Mouse (Mus musculus) c-Kit-positive CD71-positive TER-119-positive erythroid progenitor cells, embryonic 14.5 days (primary cell): ENCODE data around the gene St7.
"Not testable (repeated sequence)": the region's sequence is repeated elsewhere in the genome, so short reads cannot be mapped to it uniquely, and the experiment has no call there.

Source experiments
- DNase-seq: peaks from one replicate; pipeline ENCODE4 v3.0.0-alpha.2; 2013; ENCODE audit warnings: low spot score

Gene St7

GRCm38 (mm10) chr6:17692647-17693046, at the start of gene St7:
TSS of gene St7 (plus strand) at chr6:17692933.
- no peak for DNase-seq

GRCm38 (mm10) chr6:17646107-17646506, 46.6 kb upstream of the St7 start:
- no peak for DNase-seq

GRCm38 (mm10) chr6:17652132-17652531, 40.6 kb upstream of the St7 start:
- no peak for DNase-seq

- no peak for DNase-seq
Observed at GRCm38 (mm10) chr6:17655080-17655479, 37.7 kb upstream of the St7 start.

GRCm38 (mm10) chr6:17657308-17657707, 35.4 kb upstream of the St7 start:
- no peak for DNase-seq

- no peak for DNase-seq
Observed at GRCm38 (mm10) chr6:17665348-17665747, 27.4 kb upstream of the St7 start.

- DNase-seq, result no peak
Observed at GRCm38 (mm10) chr6:17666024-17666423, 26.7 kb upstream of the St7 start.

GRCm38 (mm10) chr6:17667813-17668212, 24.9 kb upstream of the St7 start:
- no peak for DNase-seq

GRCm38 (mm10) chr6:17668334-17668733, 24.4 kb upstream of the St7 start:
- no peak for DNase-seq

- DNase-seq, result no peak
Observed at GRCm38 (mm10) chr6:17669826-17670225, 22.9 kb upstream of the St7 start.

GRCm38 (mm10) chr6:17675019-17675756, 17.5 kb upstream of the St7 start:
- DNase-seq, result peak; percentile 80

- DNase-seq, result no peak
Observed at GRCm38 (mm10) chr6:17677008-17677407, 15.7 kb upstream of the St7 start.

GRCm38 (mm10) chr6:17680266-17680925, 12.3 kb upstream of the St7 start:
- peak; percentile 66 for DNase-seq

- DNase-seq, result no peak
Observed at GRCm38 (mm10) chr6:17681810-17682209, 10.9 kb upstream of the St7 start.

GRCm38 (mm10) chr6:17688676-17689075, 4.1 kb upstream of the St7 start:
- no peak for DNase-seq

- peak; percentile 65 for DNase-seq
Observed at GRCm38 (mm10) chr6:17693726-17694549, 1.2 kb downstream of the St7 start.

- peak; percentile 55 for DNase-seq
Observed at GRCm38 (mm10) chr6:17694550-17694951, 1.8 kb downstream of the St7 start.

GRCm38 (mm10) chr6:17696321-17696734, 3.6 kb downstream of the St7 start:
- DNase-seq, result peak; percentile 30

- DNase-seq, result no peak
Observed at GRCm38 (mm10) chr6:17700936-17701612, 8.3 kb downstream of the St7 start.

- not testable (repeated sequence) for DNase-seq
Observed at GRCm38 (mm10) chr6:17704038-17704437, 11.3 kb downstream of the St7 start.

- no peak for DNase-seq
Observed at GRCm38 (mm10) chr6:17705973-17706372, 13.2 kb downstream of the St7 start.

- no peak for DNase-seq
Observed at GRCm38 (mm10) chr6:17718978-17719377, 26.2 kb downstream of the St7 start.
